Mouse (Mus musculus) spleen, adult 12 weeks (tissue): Measurements from ENCODE around the gene Wnt10a.

Source experiments
- DNase-seq: peaks from one replicate; pipeline ENCODE4 v3.0.0; 2022; ENCODE audit warnings: low spot score

The Wnt10a gene

GRCm38 (mm10) chr1:74791249-74791648, at the start of gene Wnt10a:
TSS of gene Wnt10a (plus strand) at chr1:74791516.
- no peak for DNase-seq

GRCm38 (mm10) chr1:74747335-74747734, 44.0 kb upstream of the Wnt10a start:
- DNase-seq, result no peak

GRCm38 (mm10) chr1:74748643-74749271, 42.6 kb upstream of the Wnt10a start, which contains the start of gene Prkag3:
TSS of gene Prkag3 (minus strand) at chr1:74749221.
- DNase-seq, result no peak

- DNase-seq, result no peak
Measured at GRCm38 (mm10) chr1:74749301-74749700, 42.0 kb upstream of the Wnt10a start.

- no peak for DNase-seq
Measured at GRCm38 (mm10) chr1:74750683-74751082, 40.6 kb upstream of the Wnt10a start.

- DNase-seq, result no peak
Measured at GRCm38 (mm10) chr1:74752150-74752549, 39.2 kb upstream of the Wnt10a start.

- no peak for DNase-seq
Measured at GRCm38 (mm10) chr1:74752833-74753232, 38.5 kb upstream of the Wnt10a start.

GRCm38 (mm10) chr1:74753266-74753974, 37.9 kb upstream of the Wnt10a start:
- no peak for DNase-seq

GRCm38 (mm10) chr1:74754175-74754785, 37.0 kb upstream of the Wnt10a start:
- no peak for DNase-seq

GRCm38 (mm10) chr1:74759773-74760172, 31.5 kb upstream of the Wnt10a start:
- no peak for DNase-seq

GRCm38 (mm10) chr1:74763081-74763480, 28.2 kb upstream of the Wnt10a start:
- no peak for DNase-seq

GRCm38 (mm10) chr1:74770727-74771466, 20.4 kb upstream of the Wnt10a start:
- DNase-seq, result no peak

- no peak for DNase-seq
Measured at GRCm38 (mm10) chr1:74771467-74771844, 19.9 kb upstream of the Wnt10a start.

- no peak for DNase-seq
Measured at GRCm38 (mm10) chr1:74771845-74771930, 19.6 kb upstream of the Wnt10a start, which contains the start of gene Wnt6. TSS of gene Wnt6 (plus strand) at chr1:74771892.

GRCm38 (mm10) chr1:74771931-74772620, 19.2 kb upstream of the Wnt10a start:
- DNase-seq, result no peak

- no peak for DNase-seq
Measured at GRCm38 (mm10) chr1:74773136-74773535, 18.2 kb upstream of the Wnt10a start.

- DNase-seq, result no peak
Measured at GRCm38 (mm10) chr1:74774062-74774461, 17.3 kb upstream of the Wnt10a start.

GRCm38 (mm10) chr1:74775816-74776215, 15.5 kb upstream of the Wnt10a start:
- no peak for DNase-seq

GRCm38 (mm10) chr1:74778934-74779486, 12.3 kb upstream of the Wnt10a start:
- no peak for DNase-seq

- DNase-seq, result no peak
Measured at GRCm38 (mm10) chr1:74782045-74782444, 9.3 kb upstream of the Wnt10a start.

GRCm38 (mm10) chr1:74783554-74783953, 7.8 kb upstream of the Wnt10a start:
- DNase-seq, result no peak
